Mouse (Mus musculus): ENCODE results near the gene Pank4.

Gene Pank4

DNA sequence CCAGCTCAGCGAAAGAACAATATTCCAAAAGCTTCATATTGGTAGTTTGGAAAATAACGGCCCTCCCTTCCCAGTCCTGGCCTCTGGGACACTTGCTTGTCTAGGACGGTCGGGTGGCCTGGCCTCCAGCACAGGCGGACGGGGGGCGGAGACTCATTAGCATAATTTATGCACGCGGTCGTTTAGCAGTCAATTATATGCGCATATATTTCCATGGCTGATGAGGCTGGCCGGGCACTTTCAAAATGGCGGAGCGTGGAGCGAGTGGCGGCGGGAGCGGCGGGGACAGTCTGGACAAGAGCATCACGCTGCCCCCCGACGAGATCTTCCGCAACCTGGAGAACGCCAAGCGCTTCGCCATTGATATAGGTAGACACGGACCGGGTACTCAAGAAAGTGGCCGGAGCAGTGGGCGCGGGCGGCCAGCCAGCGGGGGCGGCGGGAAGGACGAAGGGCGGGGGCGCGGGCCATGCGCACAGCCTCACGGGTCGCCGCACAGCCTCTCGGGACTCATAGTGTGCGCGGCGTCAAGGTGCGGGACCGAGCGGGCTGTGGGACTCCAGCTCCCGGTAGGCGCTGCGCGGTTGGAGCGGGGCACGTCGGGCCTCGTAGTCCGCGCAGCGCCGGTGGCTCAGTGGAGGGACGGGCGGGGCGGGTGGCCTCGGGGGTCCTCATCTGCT, at the start of gene Pank4:
TSS of gene Pank4 (plus strand) at position 223 of the 680 bp plus-strand sequence.
- peak; percentile 82 to 85 for DNase-seq

DNA sequence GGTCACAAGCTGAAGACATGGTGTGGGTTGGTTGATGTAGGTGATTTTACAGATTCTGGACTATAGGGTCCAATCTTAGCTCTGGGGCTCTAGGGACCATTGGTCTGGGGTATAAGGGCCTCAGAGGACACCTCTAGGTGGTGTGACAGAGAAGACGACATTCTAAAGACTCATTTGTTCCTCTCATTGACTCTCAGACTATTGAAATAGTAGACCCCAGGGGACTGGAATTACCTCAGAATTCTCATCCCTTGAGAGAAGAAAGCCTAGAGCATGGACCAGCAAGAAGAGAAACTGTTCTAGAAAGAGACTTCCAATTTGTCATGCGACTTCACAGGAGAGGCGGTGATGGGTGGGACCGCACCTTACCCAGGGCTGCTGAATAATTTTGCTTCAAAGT, 49.7 kb upstream of the Pank4 start:
- no peak for DNase-seq

DNA sequence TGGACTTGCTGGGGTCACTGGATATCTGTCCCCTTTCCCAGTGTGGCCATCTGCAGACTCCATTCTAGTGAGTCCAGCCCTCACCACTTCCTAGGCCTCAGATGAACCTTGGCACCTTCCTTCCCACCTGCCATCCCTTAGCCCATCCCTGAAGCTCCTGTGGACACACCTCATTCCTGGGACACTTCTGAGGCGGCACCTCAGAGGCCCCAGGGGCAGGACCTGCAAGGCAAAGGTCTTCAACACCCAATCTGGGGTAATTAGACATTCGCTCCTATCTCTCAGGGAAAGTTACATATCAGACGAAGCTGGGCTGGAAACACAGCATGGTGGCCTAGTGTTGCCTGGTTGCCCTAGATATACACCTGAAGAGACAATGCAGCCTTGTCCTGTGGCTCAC, 49.2 kb upstream of the Pank4 start:
- DNase-seq: no peak

DNA sequence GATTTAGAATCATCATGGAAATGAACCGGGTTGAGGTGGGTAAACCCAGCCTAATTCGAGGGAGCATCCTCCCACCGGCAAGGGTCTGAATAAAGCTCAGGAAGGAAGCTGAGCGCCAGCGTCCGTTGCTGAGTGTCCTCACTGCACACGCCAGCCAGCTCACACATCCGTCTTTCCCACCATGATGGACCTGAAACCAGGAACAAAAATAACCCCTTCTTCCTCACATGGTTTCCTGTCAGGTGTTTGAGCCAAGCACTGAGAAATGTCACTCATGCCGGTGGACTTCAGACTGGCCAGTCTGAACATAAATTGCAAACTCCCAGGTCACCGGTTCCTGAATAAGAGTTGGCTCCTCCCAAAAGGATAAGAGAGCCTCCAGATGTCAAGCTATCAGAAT, 48.6 kb upstream of the Pank4 start:
- no peak for DNase-seq

DNA sequence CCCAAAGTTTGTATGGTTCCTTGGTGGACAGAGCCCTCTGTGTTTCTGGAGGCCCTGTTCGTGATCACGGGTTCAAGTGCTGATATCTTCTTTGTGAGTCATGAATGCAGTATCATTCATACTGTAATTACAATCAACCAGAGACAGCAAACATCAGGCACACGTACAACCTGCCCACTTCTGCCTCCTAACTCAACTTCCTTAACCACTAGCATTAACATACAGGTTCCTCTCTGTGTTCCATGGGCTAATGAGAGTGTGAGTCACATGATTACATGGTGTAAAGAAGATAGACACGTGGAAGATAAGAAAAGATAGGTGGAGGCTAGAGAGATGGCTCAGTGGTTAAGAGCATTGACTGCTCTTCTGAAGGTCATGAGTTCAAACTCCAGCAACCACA, 47.3 kb upstream of the Pank4 start:
- no peak for DNase-seq

DNA sequence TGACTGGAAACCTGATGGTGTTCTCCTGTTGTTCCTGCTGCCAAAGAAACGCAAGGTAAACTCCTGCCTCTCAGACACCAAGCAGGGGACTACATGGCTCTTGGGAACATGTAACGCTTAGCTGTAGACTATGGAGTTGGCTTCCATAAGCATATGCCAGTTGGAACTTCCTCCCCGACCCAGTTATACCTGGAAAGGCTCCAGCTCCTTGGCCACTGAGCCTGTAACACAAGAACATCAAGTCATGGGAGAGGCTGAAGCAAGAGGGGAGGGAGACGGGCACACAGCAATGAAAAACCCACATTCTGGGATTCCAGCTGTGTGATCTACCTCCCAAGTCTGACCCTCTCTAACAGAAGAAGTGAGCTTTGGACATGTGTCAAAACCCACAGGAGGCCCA, 41.6 kb upstream of the Pank4 start:
- DNase-seq: no peak

DNA sequence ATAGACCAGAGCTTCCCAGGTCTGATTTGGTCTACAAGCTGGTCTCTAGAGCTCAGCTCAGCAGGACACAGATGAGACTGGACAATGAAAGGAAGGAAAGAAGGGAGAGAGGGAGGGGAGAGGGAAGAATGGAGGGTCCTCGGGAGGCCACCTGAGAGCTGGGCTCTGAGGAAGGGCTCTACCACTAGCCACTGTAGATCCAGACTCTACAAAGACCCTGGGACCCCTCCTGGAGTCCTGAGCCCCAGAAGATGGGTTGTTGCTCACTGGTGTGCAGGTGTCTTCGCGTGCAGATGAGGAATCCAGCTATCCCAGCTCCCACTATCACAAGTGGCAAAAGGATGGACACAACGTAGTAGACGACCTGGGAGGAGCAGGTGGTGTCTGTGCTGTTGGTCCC, 41.0 kb upstream of the Pank4 start:
- no peak for DNase-seq

DNA sequence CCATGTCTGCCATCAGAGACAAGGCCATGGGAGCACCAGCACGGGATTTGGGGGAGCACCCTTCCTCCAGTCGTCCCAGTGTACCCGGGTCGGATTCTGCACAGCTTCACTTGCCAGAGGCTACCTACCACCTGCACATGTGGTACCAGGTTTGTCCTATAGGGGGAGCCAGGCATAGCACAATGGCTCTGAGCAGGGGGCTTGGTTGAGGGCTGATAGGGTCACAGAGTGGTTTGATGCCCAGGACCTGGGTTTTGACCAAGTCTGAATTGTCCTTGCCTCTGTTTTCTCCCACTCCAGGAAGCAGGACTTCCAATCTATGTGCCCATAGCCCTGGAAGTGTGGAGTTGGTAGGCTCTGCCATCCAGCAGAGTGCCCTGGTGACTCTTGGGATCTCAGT, 38.5 kb upstream of the Pank4 start:
- peak; percentile 67 to 72 for DNase-seq

DNA sequence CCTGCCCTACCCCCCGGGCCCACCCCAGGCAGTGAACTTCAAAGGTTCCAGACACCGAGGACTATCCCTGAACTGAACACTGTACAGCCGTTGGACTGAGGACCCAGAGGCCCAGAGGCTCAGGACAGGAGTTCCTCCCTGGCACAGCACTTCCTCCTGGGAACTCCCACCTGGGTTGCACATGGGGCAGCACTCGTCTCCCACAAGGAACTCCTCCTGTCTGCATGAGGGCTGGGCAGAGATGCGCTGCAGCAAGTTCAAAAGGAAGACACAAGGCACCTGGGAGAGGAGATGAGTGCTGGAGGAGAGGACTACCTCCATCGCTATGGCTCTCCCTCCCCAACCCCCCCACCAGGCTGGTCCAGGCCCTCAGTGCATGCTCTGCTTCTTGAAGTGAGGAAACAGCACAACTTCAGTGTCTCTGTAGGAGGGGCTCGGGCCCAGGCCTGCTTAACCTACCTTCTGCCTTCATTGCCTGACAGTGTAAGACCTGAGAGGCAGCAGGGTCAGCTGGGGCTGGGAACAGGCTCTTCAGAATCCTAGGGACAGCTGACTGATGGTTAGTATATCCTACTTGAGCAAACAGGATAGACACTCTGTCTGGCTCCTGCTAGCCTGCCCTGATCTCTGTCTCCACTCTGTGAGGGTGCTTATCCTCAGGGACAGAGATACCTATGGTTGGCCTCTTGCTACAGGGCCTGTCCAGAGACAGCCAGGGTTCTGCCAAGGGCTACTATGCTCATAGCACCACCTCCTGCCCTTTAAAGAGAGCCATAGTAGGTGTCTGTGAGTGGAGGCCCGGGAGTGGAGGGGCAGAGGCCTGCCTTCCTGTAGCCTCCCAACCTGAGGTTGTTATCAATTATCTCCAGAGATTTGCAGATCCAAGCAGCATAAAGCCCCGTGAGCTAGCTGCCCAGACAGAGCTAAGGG, 36.7 kb upstream of the Pank4 start:
- DNase-seq: peak; percentile 55 to 63

DNA sequence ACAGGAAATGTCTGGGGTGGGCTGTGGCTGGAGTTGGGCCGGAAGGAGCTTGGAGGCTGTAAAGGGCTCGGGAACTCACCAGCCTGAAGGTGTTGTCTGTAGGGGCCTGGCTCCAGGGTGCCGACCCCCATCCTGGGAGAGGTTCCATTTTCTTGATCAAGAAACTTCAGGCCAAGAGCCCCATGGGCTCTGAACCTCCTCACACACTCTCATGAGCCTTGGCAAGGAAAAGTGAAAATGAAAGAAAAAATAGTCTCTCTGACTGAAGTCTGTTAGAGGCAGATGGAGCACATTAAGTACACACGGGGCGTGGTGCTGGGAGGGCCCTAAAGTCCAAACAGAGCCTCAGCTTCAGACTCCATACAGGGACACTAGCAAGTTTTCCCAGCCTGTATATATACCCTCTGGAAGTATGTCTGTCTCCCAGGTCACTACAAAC, 36.0 kb upstream of the Pank4 start:
- DNase-seq: peak; percentile 55 to 60

DNA sequence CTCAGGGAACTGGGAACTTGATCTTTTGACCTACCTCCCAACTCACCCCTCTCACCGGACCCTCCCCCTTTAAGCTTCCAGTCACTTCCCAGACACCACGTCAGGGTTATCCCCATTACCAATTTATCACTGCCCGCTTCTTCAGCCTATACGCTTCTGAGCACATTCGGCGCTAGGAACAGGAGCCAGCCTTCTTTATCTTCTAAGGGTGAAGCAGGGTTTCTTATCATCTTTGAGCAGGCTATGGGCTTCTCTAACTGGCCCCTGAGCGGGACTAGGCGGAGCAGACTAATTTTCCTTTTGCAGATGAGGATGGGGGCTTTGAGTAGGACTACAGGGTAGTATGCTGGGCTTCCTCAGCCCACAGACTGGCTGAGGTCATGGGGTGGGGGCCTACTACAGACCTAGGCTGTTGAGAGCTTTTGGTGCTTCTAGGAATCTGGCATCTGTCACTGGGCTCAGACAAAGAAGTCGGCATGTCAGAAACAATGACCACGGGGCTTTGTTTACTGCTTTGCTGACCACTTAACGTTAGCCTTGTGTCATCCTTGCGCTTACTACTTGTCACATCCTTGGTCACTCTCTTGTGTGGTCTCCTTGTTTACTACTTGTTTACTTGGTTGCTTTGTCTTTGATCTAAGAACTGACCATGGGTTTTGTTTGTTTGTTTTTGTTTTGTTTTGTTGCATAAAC, 35.4 kb upstream of the Pank4 start, which contains the start of gene Tnfrsf14:
TSS of gene Tnfrsf14 (minus strand) at position 169 of the 693 bp plus-strand sequence.
- no peak for DNase-seq

DNA sequence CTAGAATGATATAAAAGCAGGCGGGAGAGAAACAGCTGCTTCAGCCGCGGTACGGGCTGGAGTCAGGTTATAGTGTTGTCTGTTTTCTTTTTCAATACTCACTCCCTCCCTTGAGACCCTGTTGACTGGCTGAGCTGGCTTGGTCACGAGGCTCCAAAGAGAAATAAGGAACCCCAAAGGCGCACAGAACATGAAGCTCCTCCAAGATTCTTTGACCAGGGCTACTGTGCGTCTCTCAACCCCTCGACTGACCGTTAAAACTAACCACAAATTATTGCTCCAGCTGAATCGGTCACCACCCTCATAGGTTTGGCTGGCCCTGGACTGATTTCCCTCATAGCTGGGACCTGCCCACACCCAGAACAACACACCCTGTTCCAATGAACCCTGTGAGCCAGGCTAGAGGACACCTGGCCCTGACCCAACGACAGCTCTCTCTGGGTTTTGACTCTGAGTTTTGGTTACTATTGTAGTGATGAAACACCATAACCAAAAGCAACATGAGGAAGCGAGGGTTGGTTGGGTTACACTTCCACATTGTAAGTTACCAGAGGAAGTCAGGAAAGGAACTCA, 34.7 kb upstream of the Pank4 start:
- no peak for DNase-seq

DNA sequence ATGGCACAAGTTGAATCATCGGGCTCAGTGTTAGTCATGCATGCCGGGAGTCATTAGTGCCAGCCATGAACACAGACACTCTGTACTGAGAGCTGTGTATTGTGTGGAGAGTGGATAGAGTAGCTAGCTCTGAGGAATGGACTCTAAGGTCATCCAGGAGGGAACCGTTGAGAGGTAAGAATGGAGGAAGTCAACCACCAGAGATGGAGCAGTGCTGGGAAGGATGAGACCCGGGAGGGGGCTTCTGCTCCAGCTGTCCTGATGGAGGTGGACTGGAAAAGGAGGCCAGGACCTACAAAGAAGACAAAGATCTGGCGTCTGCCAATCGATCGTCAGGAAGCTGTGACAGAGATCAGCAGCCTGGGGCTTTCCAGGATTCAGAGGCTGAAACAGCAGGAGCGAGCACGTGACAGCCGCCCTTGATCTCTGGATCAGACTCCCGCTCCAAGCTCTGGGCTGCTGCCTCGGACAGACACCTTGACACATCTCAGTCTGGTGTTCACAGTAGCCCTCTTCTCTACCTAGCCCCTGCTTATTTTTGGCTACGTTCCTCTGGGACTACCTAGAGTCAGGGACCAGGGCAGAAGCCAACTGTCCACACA, 30.5 kb upstream of the Pank4 start:
- DNase-seq: no peak

DNA sequence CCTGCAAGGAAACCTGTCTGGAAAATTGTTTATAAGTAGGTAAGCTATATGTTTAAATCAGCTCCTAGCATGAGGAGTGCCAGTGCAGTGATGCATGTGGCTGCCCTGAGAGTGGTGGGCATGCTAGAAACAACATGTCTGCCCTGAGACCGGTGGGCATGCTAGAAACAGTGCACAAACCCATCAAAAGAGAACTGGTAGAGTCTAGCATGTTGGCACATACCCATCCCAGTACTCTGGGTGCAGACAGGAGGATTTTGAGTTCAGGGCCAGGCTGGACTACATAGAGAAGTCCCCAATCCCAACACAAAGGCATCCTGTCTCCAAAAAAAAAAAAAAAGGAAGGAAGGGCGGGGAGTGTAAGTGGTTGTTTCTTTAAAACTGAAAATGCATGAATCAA, 29.1 kb upstream of the Pank4 start:
- no peak for DNase-seq

DNA sequence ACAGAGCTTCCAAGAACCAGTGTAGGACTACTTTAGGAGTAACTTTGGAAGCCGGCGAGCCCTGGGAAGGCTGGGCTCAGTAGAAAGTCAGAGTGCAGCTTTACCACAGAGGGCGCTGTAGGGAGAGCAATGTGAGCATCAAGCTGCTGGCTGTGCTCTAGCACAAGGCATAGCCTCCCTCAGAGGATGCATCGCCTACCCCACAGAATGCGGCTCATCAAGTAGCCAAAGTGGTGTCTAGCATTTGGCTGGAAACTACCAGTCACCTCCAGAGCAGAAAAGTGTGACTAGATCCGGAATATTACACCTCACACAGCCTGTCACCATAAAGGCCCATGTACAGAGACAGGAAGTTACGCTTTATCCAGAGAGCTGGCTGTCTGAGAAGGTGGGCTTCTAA, 28.1 kb upstream of the Pank4 start:
- DNase-seq: peak; percentile 67 to 72

DNA sequence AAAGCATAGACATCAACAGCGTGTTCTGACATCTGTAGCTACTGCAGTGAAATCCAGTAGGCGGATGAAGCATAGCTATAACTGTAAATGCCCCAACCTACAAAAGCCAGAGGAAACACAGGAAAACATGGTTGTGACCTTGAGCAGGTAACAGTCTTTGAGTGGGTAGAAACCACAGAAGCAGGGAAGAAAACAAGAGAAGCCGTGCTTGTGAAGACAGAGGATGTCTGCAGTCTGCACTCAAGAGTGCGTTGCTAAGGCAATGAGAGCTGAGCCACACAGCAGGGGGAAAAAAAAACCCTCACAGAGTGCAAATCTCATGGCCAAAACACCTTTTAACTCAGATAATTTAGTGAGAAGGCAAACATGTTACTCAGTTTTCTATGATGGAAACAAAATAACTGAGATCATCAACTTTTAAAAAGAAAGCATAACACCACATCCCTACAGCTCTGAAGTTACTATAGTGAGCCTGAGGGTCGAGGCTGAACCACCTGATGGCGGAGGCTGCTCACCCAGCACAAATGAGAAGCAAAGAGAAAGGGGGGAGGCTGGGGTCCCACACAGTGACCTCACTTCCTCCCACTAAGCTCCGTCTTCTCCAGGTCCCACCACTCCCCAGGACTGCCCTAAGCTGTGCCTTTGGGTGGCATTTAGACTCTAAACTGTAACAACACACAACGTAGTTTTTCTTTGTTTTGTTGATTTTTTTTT, 27.2 kb upstream of the Pank4 start:
- peak; percentile 63 to 79 for DNase-seq

DNA sequence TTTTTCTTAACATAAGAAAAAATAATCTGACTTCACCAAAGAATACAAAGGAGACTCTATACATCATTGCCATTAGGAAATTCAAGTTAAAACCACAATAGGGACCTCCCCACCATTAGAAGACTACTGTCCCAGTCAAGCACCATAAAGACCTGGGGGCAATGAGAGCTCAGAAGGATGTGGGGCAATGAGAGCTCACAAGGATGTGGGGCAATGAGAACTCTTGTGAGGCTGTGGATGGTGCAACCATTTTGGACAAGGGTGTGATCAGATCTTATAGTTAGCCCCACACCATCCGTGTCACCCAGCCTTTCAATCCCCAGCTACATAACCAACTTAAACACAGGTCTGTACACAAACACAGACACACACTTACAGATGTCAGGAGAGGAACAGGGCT, 26.2 kb upstream of the Pank4 start:
- no peak for DNase-seq

DNA sequence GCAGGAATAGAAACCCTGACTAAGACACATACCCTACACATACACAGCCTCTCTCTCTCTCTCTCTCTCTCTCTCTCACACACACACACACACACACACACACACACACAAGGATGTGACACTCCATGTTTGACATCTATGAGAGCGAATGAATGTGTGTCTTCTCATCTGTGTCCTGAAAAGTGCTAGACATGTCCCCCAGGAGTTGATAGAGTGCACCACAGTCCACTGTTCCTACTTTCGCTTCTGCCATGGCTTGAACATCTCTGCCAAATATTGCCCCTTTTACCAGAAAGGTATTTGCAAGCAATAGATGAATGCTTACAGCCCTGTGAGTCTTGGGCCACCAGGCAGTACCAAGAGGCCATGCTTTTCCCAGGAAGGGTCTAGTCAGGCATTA, 23.8 kb upstream of the Pank4 start:
- DNase-seq: no peak

DNA sequence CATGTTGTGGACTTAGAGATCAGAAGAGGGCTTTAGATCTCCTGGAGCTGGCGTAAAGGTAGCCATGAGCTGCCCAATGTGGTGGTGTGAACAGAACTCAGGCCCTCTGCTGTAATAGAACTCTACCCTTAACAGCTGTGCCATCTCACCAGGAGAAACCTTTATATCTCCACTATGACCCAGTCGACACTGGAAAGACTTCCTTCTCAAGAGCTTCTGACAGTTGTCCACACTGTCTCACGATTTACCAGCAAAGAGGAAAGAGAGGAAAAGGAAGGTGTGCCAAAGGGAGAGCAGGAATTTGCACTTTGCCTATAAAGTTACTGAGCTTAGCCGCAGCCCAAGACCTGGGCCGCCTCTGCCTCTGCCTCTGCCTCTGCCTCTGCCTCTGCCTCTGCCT, 22.1 kb upstream of the Pank4 start:
- no peak for DNase-seq

DNA sequence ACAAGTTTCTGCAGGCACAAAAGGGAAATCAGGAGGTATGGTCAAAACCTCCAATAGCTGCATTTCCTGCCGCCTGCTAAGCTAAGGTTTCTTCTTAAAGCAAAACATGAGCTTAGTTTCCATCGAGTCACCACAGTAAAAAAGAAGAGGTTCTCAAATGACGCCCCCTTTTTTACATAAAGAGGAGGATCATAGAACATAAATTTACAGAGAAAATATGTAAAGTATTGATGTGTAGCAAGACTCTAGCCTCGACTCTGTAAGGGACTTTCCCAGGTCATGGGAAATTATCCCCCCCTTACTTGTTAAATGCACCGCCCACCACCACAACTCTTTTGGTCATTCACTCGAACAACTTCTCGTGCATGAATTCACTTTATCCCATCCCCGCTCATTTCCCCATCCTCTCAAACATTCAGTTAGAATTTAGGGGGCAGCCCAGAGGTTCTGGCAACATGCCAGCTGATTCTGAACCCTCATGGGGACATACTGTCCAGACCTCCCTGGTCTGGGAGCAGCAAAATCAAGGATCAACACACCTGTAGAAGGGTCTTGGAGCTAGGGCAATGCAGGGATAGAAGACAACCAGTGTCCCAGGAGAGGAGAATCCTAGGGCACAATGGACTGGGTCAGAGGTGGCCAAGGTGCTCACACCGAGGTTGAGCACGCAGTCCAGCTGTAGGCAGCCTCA, 21.1 kb upstream of the Pank4 start:
- no peak for DNase-seq

DNA sequence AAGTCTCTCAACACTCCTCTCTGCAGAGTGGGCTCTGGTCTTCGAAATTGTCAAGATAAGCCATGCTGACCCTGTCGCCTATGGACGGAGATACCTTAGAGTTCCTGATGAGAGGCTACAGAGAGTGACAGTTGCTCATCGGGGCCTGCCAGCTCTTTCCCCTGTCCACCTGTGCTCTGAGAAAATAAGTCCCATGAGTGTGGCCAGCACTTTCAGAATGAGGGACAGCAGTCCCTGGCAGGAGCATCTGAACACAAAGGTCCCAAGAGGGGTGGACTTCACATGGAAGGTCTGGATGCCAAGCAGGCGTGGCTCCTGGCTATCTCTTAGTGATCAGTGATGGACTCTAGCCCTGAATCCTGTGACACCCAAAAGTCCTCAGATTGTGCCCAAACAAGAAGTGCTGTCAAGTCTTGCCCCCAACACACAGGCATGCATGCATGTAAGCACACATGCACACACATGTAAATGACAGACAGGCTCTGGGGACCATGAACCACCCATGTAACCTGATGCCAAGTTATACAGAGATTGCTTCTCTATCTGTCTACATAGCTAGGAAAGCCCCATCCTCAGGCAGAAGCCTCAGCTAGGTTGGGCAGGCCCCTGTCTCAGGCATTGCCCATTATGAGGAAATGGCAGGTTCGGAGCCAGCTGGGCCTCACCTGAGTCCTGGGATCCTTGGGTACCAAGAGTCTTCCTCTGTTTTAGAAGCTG, 20.4 kb upstream of the Pank4 start:
- DNase-seq: no peak

All from thymus, postnatal 36 days (tissue).